Mouse (Mus musculus) CH12.LX (cell line): ENCODE measurements around the gene Sppl2b.

Experiments used
- CTCF ChIP-seq, 2 experiments: IDR thresholded peaks in 1 of 2; conservative IDR thresholded peaks in 1 of 2; 2 replicates each; pipeline ENCODE4 v1.5.1; 2011 to 2012; ENCODE audit warnings: low read depth in 2 of 2, low read length in 2 of 2, improper control_type of control experiment in 1 of 2, inconsistent platforms in 1 of 2, mild to moderate bottlenecking in 1 of 2, moderate library complexity in 1 of 2
- ELF1 ChIP-seq: IDR thresholded peaks from 2 replicates; pipeline ENCODE4 v1.6.1; 2014; ENCODE audit warnings: low read depth, mild to moderate bottlenecking, inconsistent platforms, low read length, improper control_type of control experiment
- NELFE ChIP-seq: IDR thresholded peaks from 2 replicates; pipeline ENCODE4 v1.6.1; 2011; ENCODE audit warnings: low read depth, low read length, improper control_type of control experiment
- POLR2A ChIP-seq: IDR thresholded peaks from 2 replicates; pipeline ENCODE4 v1.6.1; 2011; ENCODE audit warnings: low read depth, mild to moderate bottlenecking, improper control_type of control experiment, low read length
- RCOR1 ChIP-seq: conservative IDR thresholded peaks from 2 replicates; pipeline ENCODE4 v1.6.1; 2012; ENCODE audit warnings: low read depth, mild to moderate bottlenecking, inconsistent platforms, low read length, improper control_type of control experiment
- USF1 ChIP-seq: IDR thresholded peaks from 2 replicates; pipeline ENCODE4 v1.6.1; 2014; ENCODE audit warnings: low read depth, mild to moderate bottlenecking, inconsistent platforms, low read length, improper control_type of control experiment
- ZC3H11A ChIP-seq: IDR thresholded peaks from 2 replicates; pipeline ENCODE4 v1.6.1; 2012; ENCODE audit warnings: low read depth, mild to moderate bottlenecking, inconsistent platforms, low read length, improper control_type of control experiment
- ZNF384 ChIP-seq: IDR thresholded peaks from 2 replicates; pipeline ENCODE4 v1.6.1; 2012; ENCODE audit warnings: low read depth, low read length, improper control_type of control experiment, inconsistent platforms

DNA sequence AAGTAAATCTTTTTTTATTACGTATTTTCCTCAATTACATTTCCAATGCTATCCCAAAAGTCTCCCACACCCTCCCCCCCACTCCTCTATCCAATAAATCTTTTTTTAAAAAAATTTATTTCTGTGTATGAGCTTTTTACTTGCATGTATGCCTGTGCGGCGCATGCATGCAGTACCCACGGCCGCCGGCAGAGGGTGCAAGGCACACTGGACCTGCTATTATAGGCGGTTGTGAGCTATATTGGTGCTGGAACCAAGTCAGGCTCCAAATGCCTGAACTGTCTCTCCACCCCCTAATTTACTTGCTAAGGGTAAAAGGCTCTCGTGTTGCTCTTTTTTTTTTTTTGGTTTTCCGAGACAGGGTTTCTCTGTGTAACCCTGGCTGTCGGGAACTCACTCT is 26.2 kb downstream of the Sppl2b start:
- TF ChIP-seq CTCF (conservative IDR thresholded peaks at IDR 0.05 in 1 of 2, IDR thresholded peaks at IDR 0.05 in 1 of 2; ENCODE audit: low read depth in 2 of 2, low read length in 2 of 2): peak; percentile 66 to 85; a peak in 3 of 4 replicates
- no peak for TF ChIP-seq ELF1
- no peak for TF ChIP-seq NELFE
- no peak for TF ChIP-seq RCOR1
- TF ChIP-seq ZNF384: no peak
- TF ChIP-seq ZC3H11A: no peak
- TF ChIP-seq POLR2A: no peak
- no peak for TF ChIP-seq USF1
